Mouse (Mus musculus) ovary, postnatal 14 days (tissue): ENCODE measurements around the gene Fam117b.

Source experiments
- DNase-seq: peaks from one replicate; pipeline ENCODE4 v3.0.0; 2022; ENCODE audit warnings: low spot score

The Fam117b gene

DNA sequence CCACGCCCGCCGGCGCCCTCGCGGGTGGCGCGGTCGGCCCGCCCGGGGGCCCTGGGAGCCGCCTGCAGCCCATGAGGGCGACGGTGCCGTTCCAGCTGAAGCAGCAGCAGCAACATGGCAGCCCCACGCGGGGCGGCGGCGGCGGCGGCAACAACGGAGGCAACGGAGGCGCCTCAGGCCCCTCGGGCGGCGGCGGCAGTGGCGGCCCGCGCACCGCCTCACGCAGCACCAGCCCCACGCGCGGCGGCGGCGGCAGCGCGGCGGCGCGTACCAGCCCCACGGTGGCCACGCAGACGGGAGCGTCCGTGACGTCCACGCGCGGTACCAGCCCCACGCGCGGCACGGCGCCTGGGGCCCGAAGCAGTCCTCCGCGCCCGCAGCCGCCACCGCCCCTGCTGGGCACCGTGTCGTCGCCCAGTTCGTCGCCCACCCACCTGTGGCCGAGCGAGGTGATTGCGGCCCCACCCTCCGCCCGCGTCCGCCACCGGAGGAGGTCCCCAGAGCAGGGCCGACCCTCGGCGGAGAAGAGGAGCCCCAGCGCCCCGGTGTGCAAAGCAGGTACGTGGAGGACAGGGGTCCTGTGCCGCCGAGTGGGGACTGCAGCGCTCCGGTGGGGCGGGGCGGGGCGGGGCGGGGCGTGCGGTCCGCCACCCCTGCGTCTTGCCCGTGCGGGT, 526 bp downstream of the Fam117b start:
- DNase-seq: peak; percentile 21

DNA sequence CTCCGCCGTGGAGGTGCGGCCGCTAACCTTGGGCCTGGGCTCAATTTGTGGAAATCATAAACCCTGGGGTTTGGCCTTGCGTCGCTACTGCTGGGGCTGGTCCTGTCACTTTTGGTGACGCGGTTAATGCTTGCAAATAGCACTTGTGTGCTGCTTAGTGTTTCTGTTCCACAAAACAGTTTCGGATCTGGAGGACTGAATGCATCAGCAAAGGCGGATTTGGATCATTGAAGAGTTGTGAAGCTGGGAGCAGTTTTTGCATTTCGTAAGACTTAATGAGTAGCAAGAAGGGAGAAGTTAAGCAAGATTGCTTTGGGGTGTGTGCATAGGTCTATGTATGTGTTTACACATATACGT, 1.0 kb downstream of the Fam117b start:
- DNase-seq: no peak

DNA sequence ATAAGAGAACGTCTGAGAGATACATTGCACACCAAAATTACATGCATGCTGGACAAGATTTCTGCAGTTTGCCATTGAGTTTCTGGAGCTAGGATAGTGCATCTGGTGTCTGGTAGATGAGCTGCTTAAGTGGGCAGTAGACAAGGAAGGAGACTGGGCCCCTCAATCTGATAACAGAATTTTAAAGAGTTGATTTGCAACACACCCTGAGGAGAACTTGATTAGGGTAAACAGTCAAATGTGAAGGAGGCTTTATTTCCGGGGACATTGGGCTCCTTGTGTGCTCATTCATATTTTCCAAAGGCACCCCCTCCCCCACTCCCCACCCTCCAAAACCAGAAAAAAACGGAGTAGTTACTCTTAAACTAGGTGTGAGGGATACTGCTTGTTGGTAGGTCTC, 2.0 kb downstream of the Fam117b start:
- no peak for DNase-seq

DNA sequence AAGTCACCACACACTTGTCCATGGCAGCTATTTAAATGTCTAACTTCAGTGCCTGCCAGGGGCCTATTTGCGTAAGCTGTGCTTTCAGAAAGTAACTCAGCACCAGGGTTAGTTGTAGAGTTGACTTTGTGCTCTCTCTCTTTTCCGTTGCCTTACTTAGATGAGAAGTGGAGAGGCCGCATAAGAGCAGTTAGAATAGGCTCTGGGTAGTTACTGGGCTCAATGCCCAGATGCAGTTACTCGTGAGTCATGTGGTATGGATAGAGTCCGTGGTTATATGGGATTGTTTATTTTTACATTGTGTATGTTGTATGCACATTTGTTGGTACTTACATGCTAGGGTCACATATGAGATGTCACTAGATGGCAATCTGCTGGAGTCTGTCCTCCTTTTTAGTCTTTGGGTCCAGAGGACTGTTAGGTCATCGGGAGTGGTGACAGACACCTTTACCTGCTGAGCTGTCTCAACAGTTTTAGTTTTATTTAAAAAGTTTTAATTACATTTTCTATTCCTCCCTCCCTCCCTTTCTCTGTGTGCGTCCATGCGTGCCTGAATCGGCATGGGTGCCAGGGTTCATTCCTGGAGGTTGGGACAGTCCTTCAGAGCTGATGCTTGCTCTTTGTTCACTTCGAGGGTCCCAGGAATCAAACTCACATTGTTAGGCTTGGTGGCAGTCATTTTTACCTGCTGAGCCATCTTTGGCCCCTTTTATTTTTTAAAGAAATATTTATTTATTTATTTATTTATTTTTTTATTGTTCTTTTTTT, 3.2 kb downstream of the Fam117b start:
- DNase-seq: no peak

- no peak for DNase-seq
These were observed 4.6 kb downstream of the Fam117b start for GRCm38 (mm10) chr1:59917401-59917800.

DNA sequence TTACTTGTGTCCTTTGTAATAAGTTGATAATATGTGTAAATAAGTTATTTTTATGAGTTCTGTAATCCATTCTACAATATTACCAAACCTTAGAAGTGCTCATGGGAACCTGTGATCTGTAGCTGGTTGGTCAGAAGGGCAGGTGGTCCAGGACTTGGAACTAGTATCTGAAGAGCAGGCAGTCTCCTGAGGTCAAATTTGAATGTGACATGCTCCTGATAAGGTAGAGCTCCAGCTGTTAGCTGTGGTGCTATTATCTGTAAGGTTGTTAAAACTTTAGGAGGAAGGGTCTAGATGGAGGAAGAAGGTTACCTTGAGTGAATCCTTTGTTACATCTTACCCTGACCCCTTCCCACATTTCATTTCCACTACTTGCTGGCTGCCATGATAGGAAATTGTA, 5.3 kb downstream of the Fam117b start:
- no peak for DNase-seq

DNA sequence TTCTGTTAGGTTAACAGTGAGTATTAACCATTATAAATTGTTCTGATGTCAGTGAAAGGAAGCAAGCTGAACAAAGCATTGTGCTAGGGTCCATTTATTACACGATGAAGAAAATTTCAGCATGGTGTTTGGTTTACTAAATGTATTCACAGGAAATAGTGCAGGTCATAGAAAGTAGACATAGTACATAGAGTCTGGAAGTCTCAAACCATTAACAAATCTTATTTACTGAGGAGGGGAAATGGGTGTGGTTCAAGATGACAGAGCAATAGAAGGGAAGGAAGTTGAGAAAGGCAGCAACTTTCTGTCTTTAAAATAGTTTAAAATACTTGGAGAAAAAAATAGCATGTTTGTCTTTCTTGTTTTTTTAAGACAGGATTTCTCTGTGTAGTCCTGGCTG, 10.4 kb downstream of the Fam117b start:
- no peak for DNase-seq

DNA sequence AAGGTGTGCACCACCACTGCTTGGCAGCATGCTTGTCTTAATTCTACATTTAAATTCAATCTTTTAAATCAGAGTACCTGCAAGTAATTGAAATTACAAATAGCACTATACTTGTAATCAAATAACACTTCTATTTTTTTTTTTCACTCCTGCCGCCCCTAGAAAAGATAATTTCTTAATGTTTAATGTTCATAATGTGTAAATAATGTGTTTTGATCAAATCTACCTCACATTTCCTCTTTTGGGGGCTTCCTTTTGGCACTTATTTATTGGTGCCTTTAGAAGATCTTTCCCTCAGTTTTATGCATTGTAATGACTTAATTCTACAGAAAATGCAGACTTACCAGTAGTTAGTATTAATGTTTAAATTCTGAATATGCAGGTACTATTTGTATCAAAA, 10.9 kb downstream of the Fam117b start:
- DNase-seq: no peak

- no peak for DNase-seq
These were observed 11.6 kb downstream of the Fam117b start for GRCm38 (mm10) chr1:59924411-59924810.

- no peak for DNase-seq
These were observed 13.3 kb downstream of the Fam117b start for GRCm38 (mm10) chr1:59926021-59926672.

DNA sequence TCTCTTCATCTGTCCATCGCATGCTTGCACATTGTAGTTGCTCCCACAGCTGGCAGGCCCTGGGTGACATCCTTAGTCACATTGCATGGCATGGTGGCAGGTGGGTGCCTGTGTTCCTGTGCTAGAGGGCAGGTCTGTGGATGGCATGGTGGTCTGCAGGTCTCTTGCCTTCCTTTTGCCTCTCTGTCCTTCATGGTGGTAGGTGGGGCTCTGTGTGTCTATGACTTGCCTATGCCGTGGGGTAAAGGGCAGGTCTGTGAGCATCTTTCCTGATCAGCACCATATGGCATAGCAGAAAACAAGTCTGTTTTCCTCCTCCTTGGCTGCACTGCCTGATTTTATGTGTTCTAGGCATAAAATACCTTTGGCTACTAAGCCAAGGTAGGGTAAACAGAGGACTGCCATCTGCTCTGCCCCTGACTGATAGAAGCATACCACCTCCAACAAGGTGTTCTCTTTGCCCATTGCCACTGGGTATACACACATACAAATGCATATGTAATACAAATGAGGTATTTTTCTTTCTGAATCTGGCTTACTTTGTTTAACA, 14.4 kb downstream of the Fam117b start:
- no peak for DNase-seq

- DNase-seq: no peak
These were observed 18.1 kb downstream of the Fam117b start for GRCm38 (mm10) chr1:59930926-59931325.

- DNase-seq: no peak
These were observed 20.2 kb downstream of the Fam117b start for GRCm38 (mm10) chr1:59932991-59933390.

GRCm38 (mm10) chr1:59941063-59941462, 28.3 kb downstream of the Fam117b start:
- no peak for DNase-seq

GRCm38 (mm10) chr1:59942057-59942790, 29.4 kb downstream of the Fam117b start:
- no peak for DNase-seq

GRCm38 (mm10) chr1:59943825-59944224, 31.0 kb downstream of the Fam117b start:
- no peak for DNase-seq

DNA sequence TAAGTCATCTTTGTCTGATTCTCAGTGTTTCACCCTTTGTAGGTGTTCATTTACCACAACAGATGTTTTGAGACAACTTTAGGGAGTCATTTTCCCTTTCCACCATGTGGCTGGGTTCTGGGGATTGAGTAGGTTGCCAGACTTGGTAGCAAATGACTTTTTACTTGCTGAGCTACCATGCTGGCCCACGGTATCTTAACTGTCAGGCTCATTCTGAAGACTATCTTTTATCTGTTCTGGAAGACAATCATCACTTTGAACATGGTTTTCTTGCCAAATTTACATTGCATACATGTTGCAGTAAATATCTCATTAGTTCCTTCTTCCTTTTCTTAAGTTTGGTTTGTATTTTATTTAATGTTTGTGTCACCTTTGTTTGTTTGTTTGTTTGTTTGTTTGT, 33.2 kb downstream of the Fam117b start:
- no peak for DNase-seq

GRCm38 (mm10) chr1:59947509-59947908, 34.7 kb downstream of the Fam117b start:
- no peak for DNase-seq

- DNase-seq: no peak
These were observed 44.4 kb downstream of the Fam117b start for GRCm38 (mm10) chr1:59957206-59957605.

GRCm38 (mm10) chr1:59959941-59960340, 47.1 kb downstream of the Fam117b start:
- DNase-seq: no peak

DNA sequence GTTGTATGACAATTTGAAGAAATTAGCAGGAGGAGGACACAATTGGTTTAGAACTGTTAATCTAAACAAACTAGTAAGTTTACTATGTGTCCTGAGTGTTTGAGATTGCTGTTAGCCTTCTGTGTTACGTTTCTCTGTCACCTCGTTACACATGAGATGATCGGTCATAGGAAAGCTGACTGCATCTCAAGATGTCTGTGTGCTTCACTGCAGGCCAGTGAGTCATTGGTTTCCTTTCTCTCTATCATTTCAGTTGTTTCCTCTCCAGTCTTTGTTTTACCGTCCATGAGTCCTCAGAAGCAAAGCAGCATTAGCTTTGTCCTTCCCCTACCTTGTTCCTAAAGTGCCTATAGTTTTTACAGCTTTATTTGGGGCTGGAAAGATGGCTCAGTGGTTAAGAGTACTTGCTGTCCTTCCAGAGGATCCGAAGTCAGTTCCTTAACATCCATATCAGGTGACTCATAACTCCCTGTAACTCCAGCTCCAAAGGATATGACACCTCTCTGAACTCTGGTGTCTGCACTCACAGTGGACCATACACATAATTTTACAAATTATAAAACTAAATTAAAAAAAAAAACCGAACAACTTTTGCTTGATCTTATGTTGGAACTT, 53.5 kb downstream of the Fam117b start:
- DNase-seq: no peak

- DNase-seq: peak; percentile 7
These were observed 54.5 kb downstream of the Fam117b start for GRCm38 (mm10) chr1:59967291-59967690.
